Mouse (Mus musculus): Measurements from ENCODE around the gene Slc25a47. TPM values are rescaled to one million over a fixed set of nuclear protein-coding genes. Genes with fewer than 3 reads are reported as not detected.

Gene Slc25a47
- total RNA-seq, 1 experiment from 2014 or later, result 16.1 TPM

DNA sequence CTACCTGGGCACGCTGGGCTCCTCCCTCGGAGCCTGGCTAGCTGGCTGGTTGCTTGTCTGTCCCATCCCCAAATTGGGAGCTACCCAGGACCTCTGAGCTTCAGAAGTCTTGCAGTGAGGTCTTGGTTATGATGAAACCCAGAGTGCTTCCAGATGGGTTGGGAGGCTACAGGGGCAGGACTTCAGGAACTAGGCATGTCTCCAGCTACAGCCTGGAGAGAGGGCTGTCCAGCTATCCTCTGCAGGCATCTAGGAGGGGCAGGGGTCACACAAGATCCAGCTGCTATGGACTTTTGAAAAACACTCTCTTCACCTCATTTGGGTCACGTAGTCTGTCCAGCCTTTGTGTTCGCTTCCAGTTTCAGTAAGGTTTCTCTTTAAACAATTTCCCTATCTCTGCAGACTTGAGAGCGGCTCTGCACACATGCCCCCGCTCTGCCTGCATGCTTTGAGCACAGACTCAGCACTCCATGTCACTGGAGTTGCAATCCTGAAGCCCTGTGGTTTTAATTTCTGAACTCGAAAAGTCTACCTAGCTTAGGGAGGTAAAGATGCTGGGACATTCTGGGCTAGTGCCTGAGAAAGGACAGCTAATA is 21.8 kb downstream of the Slc25a47 start:
- DNase-seq, result no peak

DNA sequence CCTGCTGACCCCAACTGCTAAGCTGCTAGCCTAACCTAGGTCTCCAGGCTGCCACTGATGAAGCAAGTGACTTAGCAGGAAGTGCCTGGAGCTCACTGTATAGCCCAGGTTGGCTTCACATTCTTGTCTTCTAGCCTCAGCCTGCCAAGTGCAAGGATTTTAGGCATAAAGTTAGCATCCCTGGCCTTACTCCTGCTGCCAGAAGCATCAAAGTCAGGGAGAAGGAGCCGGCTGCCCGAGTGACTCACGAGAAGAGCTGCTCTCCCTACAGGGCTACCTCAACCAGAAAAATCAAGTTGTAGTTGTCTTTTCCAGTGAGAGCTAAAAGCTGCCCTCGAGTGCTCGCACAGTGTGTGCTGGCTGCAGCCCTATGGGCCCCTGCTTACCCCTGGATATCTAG is 22.6 kb downstream of the Slc25a47 start:
- no peak for DNase-seq

DNA sequence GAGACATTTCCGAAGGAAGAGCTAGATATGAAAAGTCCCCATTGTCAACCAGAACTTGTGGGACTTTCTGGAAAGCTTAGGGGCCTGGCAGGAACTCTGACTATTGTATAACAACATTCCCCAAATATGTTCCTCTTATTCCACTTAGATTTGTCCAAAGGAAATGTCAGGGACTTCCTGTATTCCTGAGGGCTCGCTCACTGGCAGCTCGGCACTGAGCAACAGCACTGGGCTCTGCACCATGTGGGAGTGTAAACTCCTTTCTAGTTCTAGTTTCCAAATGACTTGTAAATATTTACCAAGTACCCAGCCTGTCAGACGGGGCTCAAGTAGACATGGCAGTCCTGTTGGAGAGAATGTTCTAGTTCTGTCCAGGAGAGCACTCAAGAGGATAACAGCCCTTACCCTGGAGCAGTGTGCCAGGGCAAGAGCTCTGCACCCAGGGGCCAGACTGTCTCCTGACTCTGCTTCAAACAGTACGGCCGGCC is 29.2 kb downstream of the Slc25a47 start:
- DNase-seq, result no peak

DNA sequence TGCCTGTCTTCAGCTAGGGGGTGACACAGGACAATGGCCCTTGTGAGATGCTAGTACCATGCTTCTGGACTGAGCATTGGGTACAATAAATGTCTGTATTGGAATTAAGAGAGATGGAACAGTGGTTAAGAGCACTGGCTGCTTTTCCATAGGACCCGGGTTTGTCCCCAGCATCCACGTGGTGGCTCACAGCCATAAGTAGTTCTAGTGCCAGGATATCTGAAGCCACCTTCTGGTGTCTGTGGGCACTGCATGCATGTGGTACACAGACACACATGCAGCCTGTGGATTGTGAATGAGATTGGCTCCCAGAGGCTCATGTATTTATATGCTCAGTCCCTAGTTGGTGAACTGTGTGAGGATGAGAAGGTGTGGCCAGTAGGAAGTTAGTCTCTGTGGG is 33.7 kb downstream of the Slc25a47 start:
- no peak for DNase-seq

DNA sequence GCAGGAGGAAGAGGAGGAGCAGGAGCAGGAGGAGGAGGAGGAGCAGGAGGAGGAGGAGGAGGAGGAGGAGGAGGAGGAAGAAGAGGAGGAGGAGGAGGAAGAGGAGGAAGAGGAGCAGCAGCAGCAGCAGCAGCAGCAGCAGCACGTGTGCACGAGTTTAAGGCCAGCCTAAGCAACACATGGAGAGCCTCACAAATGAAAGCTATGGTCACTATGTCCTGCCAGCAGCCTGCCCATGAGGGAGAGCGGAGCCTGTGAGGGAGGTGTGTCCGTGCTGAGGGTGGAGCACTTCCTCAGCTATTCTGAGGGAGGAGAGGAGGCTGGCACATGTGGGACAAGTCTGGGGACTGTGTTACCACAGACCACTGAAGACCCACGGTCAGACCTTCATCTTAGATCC is 37.3 kb downstream of the Slc25a47 start:
- DNase-seq, result no peak

DNA sequence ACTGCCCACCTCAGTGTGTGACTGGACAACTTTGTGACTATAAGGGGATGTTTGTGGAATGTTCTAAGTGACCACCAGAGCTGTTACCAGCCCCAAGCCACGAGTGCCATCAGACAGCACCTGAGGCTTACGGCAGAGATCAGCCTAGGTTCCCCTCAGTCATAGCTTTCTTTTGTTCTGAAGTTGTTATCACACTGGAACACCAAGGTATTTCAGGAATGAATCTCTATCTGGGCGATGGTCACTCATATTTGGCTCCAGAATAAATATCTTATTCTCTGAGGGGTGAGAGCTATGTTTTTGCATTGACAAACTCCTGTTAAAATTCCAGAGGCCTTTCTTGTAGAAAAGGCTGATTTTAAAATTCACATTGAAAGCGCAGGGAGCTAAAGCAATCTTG is 43.3 kb downstream of the Slc25a47 start:
- DNase-seq, result no peak

DNA sequence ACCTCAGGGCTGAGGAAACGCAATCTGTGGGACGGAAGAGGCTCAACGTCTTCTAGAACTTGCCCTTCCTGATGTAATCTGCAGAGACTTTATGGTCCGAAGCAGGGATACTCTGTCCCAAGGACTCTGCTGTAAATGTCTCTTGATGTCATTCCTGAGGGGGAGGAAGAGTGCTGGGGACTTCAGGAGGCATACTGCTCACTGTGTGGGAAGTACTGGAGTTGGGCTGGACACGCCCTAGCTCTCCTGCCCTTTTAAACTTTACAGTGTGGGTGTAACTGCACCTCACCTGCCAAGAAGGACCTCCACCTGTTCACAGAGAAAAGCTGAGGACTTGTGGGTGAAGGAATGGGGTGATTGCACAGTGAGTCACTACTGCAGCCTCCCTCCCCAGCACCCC is 44.8 kb downstream of the Slc25a47 start:
- DNase-seq, result no peak

DNA sequence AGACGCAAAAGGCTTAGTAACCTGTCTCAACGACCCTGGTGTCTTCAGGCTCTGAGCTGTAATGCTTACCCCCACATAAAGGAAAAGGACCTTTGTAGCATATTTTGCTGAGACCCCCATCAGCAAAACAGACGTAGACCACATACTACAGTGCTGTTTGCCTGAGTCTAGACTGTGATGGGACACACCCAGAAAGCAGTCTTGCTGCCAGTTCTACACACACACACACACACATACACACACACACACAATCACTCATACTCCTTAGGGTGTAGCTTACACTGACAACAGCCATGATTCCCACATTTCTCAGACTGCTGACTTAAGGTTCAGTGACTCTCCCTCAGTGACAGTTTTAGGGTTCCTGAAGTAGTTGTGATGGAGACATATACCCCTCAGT is 45.3 kb downstream of the Slc25a47 start:
- DNase-seq, result no peak

DNA sequence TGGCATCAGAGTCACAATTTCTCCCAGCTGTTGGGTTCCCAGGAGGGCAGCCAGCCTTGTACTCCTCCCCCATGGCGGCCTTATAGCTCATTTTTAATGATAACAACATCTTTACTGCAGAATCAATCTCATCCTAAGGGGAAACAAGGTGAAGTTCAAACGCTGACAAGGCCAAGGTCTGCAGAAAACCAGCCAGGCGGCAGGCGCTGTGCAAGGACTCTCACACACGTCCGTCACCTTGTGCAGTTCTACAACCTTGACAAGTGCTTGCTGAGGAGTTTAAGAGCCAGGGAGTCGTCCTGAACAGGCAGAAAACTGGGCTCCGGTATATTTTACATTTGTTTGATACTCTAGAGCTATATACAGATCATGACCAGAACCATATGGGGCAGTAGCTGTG is 46.9 kb downstream of the Slc25a47 start:
- no peak for DNase-seq

DNA sequence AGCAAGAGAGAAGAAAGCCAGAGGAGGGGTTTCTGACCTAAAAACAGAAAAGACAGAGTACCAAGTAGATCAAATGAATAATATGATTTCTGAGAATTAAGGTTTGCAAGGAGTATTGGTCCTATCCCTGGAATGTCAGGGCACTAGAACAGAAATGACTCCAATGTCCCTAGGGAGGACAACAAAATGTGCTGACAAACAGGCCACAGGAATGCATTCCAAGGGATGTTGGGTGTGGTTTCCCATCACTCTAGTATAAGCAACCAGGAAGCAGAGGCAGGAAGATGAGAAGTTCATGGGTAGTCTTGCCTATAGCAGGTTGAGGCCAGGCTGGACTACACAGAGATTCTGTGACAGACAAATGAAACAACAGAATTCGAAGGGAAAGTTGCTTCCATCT is 50.1 kb downstream of the Slc25a47 start:
- no peak for DNase-seq

DNA sequence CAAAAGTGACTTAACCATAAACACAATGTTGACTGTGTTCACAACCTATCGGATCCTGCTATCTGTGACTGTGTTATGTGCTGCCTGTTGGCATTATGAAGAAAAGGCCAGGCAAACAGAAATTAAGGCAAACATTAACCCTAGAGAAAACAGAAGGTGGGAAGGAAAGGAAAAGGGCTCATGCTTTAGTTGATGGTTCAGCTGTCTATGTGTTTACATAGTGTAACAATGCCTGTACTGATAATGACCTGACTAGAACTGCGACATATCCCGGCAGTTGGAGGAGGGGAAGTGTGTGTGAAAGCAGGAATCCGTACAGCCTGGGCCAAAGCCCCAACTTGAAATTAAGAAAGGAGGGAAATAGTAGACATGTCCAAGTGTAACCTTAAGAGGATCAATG is 51.2 kb downstream of the Slc25a47 start:
- DNase-seq, result no peak

DNA sequence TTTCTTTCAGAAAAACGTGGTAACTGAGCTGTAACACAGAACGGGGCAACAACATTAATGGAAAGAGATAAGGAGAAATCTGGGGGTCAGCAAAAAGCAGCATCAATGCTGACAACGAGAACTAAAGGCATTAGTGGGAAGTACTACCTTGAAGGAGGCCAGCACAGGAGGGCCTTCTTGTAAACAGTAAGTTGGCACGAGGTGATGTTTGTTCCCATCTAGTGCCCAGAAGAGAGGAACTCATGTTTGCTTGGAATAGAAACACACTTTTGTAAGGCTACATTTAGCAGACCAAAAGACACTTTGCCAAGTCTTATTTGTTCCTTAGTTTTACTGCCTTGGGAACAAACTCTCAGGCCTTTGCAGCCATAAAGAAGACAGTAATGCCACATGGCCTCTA is 52.8 kb downstream of the Slc25a47 start:
- no peak for DNase-seq

DNA sequence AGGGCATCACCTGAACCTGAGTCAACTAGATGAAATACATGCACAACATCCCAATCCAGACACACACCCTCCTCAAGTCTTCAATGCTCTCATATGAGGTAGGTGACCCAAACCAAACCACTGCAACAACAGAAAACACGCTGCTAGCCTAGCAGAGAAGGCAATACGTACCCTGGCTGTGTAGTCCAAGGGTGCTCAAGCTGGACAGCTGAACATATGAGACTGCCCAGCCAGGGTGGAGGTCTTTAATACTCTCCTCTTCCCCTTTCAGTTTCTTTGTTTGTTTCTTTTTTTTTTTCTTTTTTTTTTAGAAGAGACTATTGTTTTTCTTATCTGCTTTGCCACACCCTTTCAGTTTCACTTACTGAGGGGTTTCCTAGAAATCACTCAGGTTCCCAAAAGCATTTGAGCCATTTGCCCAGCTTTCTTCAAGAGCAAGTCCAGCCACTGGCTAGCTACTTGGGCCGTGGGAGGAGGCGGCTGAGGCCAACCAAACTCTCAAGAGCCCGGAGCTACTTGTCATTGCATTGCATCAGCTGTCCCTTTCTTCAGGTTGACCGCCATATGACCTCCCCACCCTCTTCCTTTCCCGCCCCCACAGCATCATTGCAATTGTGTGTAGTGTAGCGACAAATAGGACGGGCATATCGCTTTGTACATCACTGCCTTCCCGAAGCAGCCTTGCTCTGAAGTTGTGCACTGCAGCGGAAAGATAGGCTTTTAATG is 57.3 kb downstream of the Slc25a47 start, which contains the start of gene Wdr25:
Wdr25 (plus strand) TSS at position 643 of the 726 bp plus-strand sequence.
- DNase-seq, result no peak

DNA sequence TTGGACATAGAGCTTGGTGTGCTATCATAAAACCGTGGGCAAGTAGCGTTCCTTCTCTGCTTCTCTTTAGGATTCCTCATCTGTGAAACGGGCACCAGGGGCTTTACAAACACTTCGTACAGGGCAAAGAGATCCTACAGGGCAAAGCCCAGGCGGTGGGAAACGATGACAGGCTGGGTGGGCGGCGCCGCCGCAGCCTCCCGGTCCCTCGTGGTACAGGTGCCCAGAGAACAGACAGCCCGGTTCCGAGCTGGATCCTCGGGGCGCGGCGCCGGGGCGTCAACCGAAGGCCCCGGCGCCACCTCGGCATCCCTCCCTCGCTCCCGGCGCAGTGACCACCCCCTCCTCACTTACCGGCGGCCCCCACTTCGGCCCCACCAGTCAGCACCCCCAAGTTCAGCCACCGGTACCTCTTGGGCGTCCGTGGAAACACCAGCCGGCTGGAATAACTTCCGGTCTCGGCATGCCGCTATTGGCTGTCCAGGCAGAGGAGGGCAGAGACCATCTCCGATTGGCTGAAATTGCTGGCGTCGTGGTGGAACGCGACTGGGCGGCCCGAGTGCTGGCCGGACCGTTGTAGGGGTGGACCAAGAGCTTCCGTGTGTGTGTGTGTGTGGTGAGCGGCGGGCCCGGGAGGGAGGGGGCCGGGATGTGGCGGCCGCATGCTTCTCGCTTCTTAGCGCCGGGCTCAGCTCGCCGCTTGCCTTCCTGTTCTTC is 58.0 kb downstream of the Slc25a47 start, which contains the start of gene Wars:
Wars (minus strand) TSS at position 460 of the 717 bp plus-strand sequence.
- DNase-seq, result peak; percentile 94

DNA sequence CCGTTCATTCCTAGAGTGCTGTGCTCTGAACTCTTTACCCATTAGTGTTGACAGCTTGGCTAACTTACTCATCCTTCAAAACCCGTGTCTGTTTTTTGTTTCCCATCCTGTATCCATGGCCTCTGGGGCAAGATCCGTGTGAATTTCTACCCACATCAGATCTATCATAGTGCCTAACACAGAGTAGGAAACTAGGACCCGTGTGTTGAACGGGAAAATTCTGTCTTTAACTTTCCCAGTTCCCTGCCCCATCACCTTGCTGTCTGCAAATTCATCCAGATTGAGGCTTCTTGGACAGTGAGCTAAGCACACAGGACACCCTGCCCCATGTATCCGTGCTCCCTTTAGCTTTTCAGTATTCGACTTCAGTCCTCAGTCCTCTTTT is 58.6 kb downstream of the Slc25a47 start:
- DNase-seq, result no peak

DNA sequence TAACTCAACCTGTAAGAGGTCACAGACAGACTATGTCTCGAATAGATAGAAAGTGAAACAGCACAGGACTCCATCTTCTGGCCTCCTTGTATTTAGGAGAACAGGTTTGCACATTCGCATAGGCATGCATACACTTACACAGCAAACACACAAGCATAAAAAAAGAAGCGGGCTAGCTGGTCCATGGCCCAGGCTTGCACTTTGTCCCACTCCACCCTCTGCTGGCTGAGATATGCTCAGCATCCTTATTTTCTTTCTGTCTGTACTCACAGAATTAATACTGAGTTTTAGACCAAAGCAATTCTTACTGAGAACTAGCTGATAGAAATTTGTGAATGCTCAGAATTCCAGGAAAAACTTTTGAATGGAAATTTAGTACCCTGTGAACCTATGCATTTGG is 60.2 kb downstream of the Slc25a47 start:
- no peak for DNase-seq

DNA sequence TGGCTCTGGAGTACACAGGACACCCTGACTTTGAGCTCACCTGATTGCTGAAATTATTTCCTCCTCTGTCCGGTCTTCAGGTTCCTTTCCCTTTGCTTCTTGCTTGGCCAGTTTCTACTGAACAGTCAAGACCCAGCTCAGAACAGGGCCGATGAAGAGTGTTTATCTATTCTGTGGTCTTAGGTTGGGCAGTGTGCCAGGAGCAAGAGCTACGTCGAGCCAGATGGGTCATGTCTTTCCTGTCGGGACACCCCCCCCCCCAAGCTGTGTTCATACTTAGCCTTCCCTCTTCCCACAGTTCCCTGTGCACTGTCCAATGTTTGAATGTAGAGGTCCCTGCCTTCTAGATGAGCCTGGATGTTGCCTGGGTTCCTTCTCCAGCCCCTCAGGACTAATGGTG is 65.5 kb downstream of the Slc25a47 start:
- no peak for DNase-seq

DNA sequence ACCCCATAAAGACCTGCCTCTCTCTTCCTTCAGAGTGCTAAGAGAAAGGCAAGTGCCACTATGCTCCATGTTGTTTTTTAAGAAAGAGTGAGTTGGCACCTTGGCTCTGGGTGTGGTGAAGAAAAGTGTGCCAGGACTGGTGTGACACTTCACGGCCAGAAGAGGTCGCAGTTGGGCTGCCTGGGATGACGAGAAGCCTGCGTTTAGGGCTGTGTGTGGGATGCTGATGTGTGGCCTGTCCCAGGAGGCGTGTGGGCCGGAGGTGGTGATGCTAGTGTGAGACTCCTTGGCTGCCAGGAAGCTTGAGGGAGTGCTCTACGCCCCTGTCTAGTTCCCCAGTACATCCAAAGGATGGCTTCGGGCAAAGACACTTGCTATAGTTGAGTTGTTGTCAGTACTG is 67.1 kb downstream of the Slc25a47 start:
- DNase-seq, result peak; percentile 46

DNA sequence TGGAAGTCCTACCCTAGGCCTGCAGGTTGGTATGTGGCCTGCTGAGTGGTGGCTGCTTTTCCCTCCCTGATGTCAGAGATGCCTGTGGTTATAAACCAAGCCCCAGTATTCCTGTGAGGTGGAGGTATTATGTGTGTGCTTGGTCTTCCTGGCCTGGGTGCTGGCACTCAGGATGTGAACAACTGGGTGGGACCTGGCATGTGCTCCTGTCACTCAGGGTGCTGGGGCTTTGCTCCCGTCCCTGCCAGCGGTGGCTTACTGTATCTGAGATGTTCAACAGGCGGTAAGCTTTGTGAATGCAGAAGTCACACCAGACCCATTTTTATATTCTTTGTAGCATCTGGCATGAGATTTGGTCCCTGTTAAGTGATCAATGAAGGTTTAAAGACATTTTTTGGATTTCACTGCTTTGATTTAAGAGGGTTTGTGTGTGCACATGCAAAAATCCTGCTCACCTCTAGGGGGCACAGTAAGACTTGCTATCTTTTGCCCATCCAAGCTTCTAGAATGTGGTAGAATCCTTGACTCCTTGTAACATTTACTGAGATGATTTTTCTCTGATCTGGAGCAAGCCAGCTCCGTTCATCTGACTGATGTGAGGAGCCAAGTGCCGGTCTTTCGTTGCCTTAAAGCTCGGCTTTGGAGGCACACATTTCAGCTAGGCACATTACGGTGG is 67.9 kb downstream of the Slc25a47 start:
- peak; percentile 38 for DNase-seq

DNA sequence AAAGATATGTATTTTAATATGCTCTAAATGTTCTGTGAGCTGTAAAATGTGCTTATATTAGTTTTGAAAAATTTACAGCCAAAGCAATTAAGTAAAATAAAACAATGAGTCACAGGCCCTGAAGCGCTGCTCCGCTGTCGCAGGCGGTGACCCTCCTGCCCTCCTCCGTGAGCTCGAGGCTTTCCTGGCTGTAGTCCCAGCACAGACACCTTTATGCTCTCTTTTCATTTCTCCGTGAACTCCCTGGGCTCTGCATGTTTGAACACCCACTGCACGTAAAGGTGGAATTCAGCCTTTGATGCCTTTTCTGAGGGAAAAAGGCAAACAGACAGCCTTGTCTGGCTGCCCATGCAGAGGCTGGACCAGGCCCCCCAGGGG is 68.4 kb downstream of the Slc25a47 start:
- DNase-seq, result peak; percentile 14

DNA sequence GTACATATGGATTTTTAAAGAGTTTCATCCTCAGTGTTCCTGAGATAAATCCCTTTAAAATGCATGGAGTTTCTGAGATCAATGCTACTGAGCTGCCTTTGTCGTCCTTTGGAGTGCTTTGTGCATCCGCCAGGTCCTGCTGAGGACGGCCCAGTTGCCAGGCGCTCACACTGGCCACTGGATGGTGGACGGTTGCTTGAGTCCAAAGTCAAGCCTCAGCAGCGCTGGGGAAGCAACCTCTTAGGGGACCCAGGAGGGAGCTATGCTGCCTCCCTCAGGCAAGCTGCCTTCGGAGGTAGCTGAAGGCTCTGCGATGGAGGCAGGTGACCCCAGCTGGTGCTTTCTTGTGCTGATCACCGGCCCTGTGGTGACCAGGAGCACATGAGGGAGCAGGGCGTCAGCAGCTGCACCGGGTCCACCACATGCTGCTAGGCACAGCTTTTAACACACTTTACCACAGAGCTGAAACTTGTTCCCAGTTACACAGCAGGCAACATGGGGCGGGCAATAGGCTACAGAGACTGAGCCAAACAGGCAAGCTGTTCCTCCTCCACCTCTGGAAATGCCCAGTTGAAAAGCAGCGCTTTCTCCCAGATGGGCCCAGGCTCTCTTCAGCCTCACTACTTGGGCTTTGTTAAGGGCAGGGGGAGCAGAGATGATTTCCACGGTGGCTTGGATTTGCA is 69.9 kb downstream of the Slc25a47 start:
- DNase-seq, result no peak

DNA sequence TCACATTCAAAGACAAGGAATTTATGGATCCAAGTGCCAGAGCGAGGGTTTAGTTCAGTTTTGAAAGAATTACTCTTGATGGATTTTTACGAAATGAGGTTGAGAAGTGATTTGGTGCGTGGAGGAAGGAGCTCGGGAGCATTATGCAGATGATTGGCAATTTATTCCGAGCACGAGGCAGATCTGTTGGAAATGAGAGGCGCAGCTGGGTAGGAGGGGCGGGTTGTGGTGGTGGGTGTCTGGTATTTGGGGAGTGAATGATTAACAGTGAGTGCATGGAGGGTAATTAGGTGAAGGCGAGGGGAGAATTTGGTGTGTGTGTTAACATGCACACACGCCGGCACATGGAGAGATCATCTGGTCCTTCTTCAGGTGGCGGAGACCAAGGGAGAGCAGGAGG is 70.6 kb downstream of the Slc25a47 start:
- DNase-seq, result no peak

All from adrenal gland, postnatal 25 days (tissue).